Mouse (Mus musculus) stomach, embryonic 16.5 days (tissue): ENCODE results near the gene Hoxd11. TPM values are rescaled to one million over a fixed set of nuclear protein-coding genes. Genes with fewer than 3 reads are reported as not detected.

Source experiments
- ATAC-seq: fragments of 200-750 bp; cut with Nextera tagmentation; 2 replicates; pipeline ENCODE4 v1.8.0; 2017; ENCODE audit warnings: moderate number of reproducible peaks, moderate TSS enrichment; ENCODE audit not compliant: insufficient read depth, low FRiP score
- H3K27ac ChIP-seq: fragments of 300-500 bp; sonication (generic); 2 replicates; pipeline ENCODE4 v1.5.1; 2014; ENCODE audit warnings: low read length
- H3K27me3 ChIP-seq: fragments of 300-500 bp; sonication (generic); 2 replicates; pipeline ENCODE4 v1.6.1; 2014; ENCODE audit warnings: low read length, control low read depth, mixed read lengths; ENCODE audit not compliant: control insufficient read depth, insufficient read depth
- H3K36me3 ChIP-seq: fragments of 300-500 bp; sonication (generic); 2 replicates; pipeline ENCODE4 v1.6.1; 2014; ENCODE audit warnings: low read length; ENCODE audit not compliant: control insufficient read depth, insufficient read depth
- H3K4me1 ChIP-seq: fragments of 300-500 bp; sonication (generic); 2 replicates; pipeline ENCODE4 v1.6.1; 2014; ENCODE audit warnings: low read length, control low read depth, mixed read lengths; ENCODE audit not compliant: control insufficient read depth, insufficient read depth
- H3K4me2 ChIP-seq: fragments of 300-500 bp; sonication (generic); 2 replicates; pipeline ENCODE4 v1.6.1; 2014; ENCODE audit warnings: low read depth, low read length, mixed read lengths
- H3K4me3 ChIP-seq: fragments of 300-500 bp; sonication (generic); replicated peaks from 2 replicates; pipeline ENCODE4 v1.5.1; 2014; ENCODE audit warnings: mild to moderate bottlenecking, low read length
- H3K9ac ChIP-seq: fragments of 300-500 bp; sonication (generic); 2 replicates; pipeline ENCODE4 v1.6.1; 2014; ENCODE audit warnings: low read length
- H3K9me3 ChIP-seq: fragments of 300-500 bp; sonication (generic); replicated peaks from 2 replicates; pipeline ENCODE4 v1.6.1; 2016; ENCODE audit warnings: low read length, control low read depth; ENCODE audit not compliant: control insufficient read depth
- WGBS: fragments of 180-500 bp; shearing (Covaris S2); extraction: QIAGEN DNeasy Blood & Tissue Kit; methylation state at CpG from one replicate; pipeline ENCODE4 v1.1.7; 2014; 5-methylcytosine and 5-hydroxymethylcytosine counted together
- polyA plus RNA-seq: library from polyadenylated mRNA; unstranded; fragments of >200 nt; fragmentation: Nextera tagmentation; extraction: Ambion mirVana; gene quantifications from 2 replicates; pipeline ENCODE4 v1.2.1, GENCODE M21; 2015

Gene Hoxd11
- polyA plus RNA-seq, 1 experiment from 2014 or later, result not detected

DNA sequence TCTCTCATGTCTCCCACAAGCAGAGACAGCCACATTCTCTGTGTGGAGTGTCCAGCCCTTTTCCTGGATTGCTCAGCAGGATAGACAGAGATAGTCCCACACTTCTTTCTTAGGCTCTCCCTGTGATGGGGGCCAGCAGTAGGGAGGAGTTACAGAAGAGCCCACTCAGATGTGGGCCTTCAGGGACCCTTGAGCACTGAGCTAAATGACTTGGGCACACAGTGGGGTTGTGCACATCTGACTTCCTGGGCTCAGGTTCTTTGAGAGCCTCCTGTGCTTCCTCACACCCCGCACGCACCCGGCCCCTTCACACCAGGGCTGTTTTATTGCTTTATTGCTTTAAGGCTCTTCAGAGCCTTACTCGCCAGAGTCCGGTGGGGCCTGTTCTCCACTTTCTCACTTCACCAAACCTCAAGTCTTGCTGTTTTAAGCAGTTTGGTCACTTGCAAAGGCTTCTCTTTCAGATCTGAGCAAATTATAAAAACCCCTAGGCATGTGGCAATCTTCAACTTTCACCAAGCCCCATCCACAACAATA lies 41.7 kb downstream of the Hoxd11 start:
- Histone ChIP-seq H3K4me2 (no peak overlapping the region), H3K27me3 (peaks cover 94% of the 10 kb centered on the region), H3K9ac (no peak overlapping the region), H3K27ac (no peak overlapping the region), H3K4me3 (no peak overlapping the region), H3K36me3 (no peaks in the 10 kb centered on the region), H3K9me3 (no peaks in the 10 kb centered on the region), H3K4me1 (no peaks in the 10 kb centered on the region)
- no peak for ATAC-seq
- WGBS, result 32% methylated on average over 5 of the region's 5 CpGs

- no peak for ATAC-seq
- Histone ChIP-seq H3K9ac (no peak overlapping the region), H3K27me3 (peaks cover 95% of the 10 kb centered on the region), H3K9me3 (no peaks in the 10 kb centered on the region), H3K27ac (no peak overlapping the region), H3K4me2 (no peak overlapping the region), H3K36me3 (no peaks in the 10 kb centered on the region), H3K4me3 (no peak overlapping the region), H3K4me1 (no peaks in the 10 kb centered on the region)
- 11% methylated on average over 6 of the region's 6 CpGs for WGBS
Observed at GRCm38 (mm10) chr2:74721882-74722281, 42.5 kb downstream of the Hoxd11 start.

GRCm38 (mm10) chr2:74722949-74723348 lies 43.6 kb downstream of the Hoxd11 start:
- H3K4me3 ChIP-seq, result no peak overlapping the region
- no peak overlapping the region for H3K9ac ChIP-seq
- peaks cover 95% of the 10 kb centered on the region for H3K27me3 ChIP-seq
- no peaks in the 10 kb centered on the region for H3K9me3 ChIP-seq
- 25% methylated on average over 8 of the region's 8 CpGs for WGBS
- no peaks in the 10 kb centered on the region for H3K36me3 ChIP-seq
- H3K27ac ChIP-seq, result no peak overlapping the region
- H3K4me2 ChIP-seq, result no peak overlapping the region
- H3K4me1 ChIP-seq, result no peaks in the 10 kb centered on the region
- ATAC-seq, result no peak

DNA sequence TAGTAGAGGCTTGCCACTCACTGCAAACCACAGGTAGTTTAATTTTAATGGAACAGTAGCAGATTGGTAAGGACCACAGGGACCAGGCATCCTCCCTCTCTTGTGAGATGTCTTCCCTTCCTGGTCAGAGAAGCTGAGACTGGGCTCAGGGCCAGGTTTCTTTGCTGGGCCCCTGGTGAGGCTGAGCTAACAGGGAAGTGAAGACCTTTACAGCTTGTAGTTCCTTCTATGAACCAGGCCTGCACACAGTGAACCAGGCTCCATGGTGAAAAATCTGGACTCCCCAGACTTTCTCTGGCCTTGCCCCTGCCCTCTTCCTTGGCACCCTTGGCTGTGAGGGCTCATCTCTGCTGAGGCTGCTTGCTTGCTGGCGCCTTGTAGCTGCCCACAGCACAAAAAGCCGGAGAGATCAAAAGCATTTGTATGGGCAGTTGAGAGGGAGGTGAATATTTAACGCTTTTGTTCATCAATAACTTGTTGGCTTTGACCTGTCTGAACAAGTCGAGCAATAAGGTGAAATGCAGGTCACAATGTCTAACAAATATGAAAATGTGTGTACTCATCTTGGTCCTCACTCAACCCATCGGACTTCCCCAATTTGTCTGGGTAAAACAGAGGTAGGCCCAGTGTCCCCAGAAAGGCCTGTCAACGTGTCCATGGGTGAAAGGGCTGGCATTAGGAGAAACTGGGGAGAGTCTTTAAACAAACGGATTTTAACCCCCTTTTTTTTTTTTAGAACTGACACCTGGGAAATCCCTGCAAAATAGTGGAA lies 45.1 kb downstream of the Hoxd11 start:
- ATAC-seq, result no peak
- Histone ChIP-seq H3K9ac (no peak overlapping the region), H3K4me2 (no peak overlapping the region), H3K4me1 (no peaks in the 10 kb centered on the region), H3K4me3 (no peak overlapping the region), H3K27me3 (peaks cover 98% of the 10 kb centered on the region), H3K27ac (no peak overlapping the region), H3K36me3 (no peaks in the 10 kb centered on the region), H3K9me3 (no peaks in the 10 kb centered on the region)
- 36% methylated on average over 7 of the region's 7 CpGs for WGBS

GRCm38 (mm10) chr2:74725171-74725570 lies 45.8 kb downstream of the Hoxd11 start:
- Histone ChIP-seq H3K9me3 (no peaks in the 10 kb centered on the region), H3K4me3 (no peak overlapping the region), H3K4me1 (no peaks in the 10 kb centered on the region), H3K27ac (no peak overlapping the region), H3K9ac (no peak overlapping the region), H3K27me3 (peaks cover 95% of the 10 kb centered on the region), H3K4me2 (no peak overlapping the region), H3K36me3 (no peaks in the 10 kb centered on the region)
- no peak for ATAC-seq
- 18% methylated on average over 17 of the region's 17 CpGs for WGBS

- Histone ChIP-seq H3K9me3 (no peaks in the 10 kb centered on the region), H3K4me3 (peak within 1 kb of the TSS; percentile 29), H3K4me2 (peak within 1 kb of the TSS; percentile 38), H3K4me1 (no peaks in the 10 kb centered on the region), H3K27ac (no peak within 1 kb of the TSS), H3K9ac (no peak within 1 kb of the TSS; the same call in 1 of the 2 replicates), H3K36me3 (no peaks in the 10 kb centered on the region), H3K27me3 (peaks cover 94% of the 10 kb centered on the region)
- 29% methylated on average over 5 of the region's 5 CpGs for WGBS
- ATAC-seq, result no peak
Observed at GRCm38 (mm10) chr2:74726551-74726950, 47.2 kb downstream of the Hoxd11 start, which contains the start of gene Gm28230. Gene Gm28230, plus strand, starts transcription at chr2:74726728.

GRCm38 (mm10) chr2:74726973-74727639 lies 47.7 kb downstream of the Hoxd11 start:
- Histone ChIP-seq H3K36me3 (no peaks in the 10 kb centered on the region), H3K27ac (no peak overlapping the region), H3K27me3 (peaks cover 95% of the 10 kb centered on the region), H3K4me2 (peak overlapping the region; percentile 38), H3K9ac (no peak overlapping the region; the same call in 1 of the 2 replicates), H3K4me1 (no peaks in the 10 kb centered on the region), H3K4me3 (peak overlapping the region; percentile 29), H3K9me3 (no peaks in the 10 kb centered on the region)
- ATAC-seq, result no peak
- 7% methylated on average over 40 of the region's 43 CpGs for WGBS

GRCm38 (mm10) chr2:74727640-74728302 lies 48.4 kb downstream of the Hoxd11 start:
- Histone ChIP-seq H3K27ac (no peak overlapping the region), H3K4me1 (no peaks in the 10 kb centered on the region), H3K27me3 (peaks cover 95% of the 10 kb centered on the region), H3K4me3 (peak overlapping the region; percentile 29), H3K36me3 (no peaks in the 10 kb centered on the region), H3K9me3 (no peaks in the 10 kb centered on the region), H3K9ac (no peak overlapping the region; the same call in 1 of the 2 replicates), H3K4me2 (peak overlapping the region; percentile 38)
- ATAC-seq, result no peak
- WGBS, result 12% methylated on average over 25 of the region's 25 CpGs
